Mouse (Mus musculus) myocyte (in vitro differentiated cells): ENCODE measurements around the gene Efcab11.

Experiments used
- CEBPB ChIP-seq: IDR thresholded peaks from 2 replicates; pipeline ENCODE4 v1.6.1; 2011; ENCODE audit warnings: mild to moderate bottlenecking, moderate library complexity; ENCODE audit not compliant: poor library complexity, insufficient read depth, severe bottlenecking
- MAX ChIP-seq: IDR thresholded peaks from one replicate; pipeline ENCODE4 v1.6.1; 2011; ENCODE audit warnings: low read depth, mild to moderate bottlenecking, control low read depth
- MYOG ChIP-seq, 3 experiments: IDR thresholded peaks; one replicate each; pipeline ENCODE4 v1.6.1; 2011; ENCODE audit warnings: control low read depth in 2 of 3, low read depth in 2 of 3, mild to moderate bottlenecking in 2 of 3; ENCODE audit not compliant: insufficient read length in 2 of 3, control insufficient read depth in 1 of 3, insufficient read depth in 1 of 3
- POLR2A ChIP-seq: IDR thresholded peaks from one replicate; pipeline ENCODE4 v1.6.1; 2011; ENCODE audit warnings: low read depth, mild to moderate bottlenecking, control low read depth, moderate library complexity; ENCODE audit not compliant: insufficient read length
- POLR2AphosphoS2 ChIP-seq: IDR thresholded peaks from one replicate; pipeline ENCODE4 v1.6.1; 2011; ENCODE audit warnings: low read depth, control low read depth; ENCODE audit not compliant: insufficient read length
- REST ChIP-seq: IDR thresholded peaks from one replicate; pipeline ENCODE4 v1.6.1; 2011; ENCODE audit warnings: mild to moderate bottlenecking, control low read depth, moderate library complexity; ENCODE audit not compliant: insufficient read depth, insufficient read length
- TCF12 ChIP-seq: IDR thresholded peaks from one replicate; pipeline ENCODE4 v1.6.1; 2011; ENCODE audit warnings: mild to moderate bottlenecking, control low read depth; ENCODE audit not compliant: poor library complexity, insufficient read depth, severe bottlenecking
- TCF3 ChIP-seq: IDR thresholded peaks from one replicate; pipeline ENCODE4 v1.6.1; 2011; ENCODE audit warnings: low read depth, control low read depth; ENCODE audit not compliant: insufficient read length
- USF1 ChIP-seq: IDR thresholded peaks from one replicate; pipeline ENCODE4 v1.6.1; 2011; ENCODE audit warnings: low read depth, mild to moderate bottlenecking, control low read depth, moderate library complexity

DNA sequence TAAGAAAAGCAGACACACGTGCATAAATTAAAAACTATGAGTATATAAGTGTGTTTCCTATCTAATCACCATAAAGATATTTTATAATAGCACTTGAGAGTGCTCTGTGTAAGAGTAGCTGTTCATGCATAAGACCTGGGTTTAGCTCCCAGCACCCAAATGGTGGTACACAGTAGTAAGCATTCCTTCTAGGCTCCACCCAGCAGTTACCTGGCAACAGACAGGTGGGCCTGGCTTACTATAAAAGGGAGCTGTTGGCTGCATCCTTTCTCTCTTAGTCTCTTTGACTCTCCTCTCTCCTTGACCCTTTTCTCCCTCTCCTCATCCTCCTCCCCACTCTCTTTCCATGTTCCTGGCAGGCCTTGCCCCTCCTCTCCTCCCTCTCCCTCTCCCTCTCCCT, 15.4 kb downstream of the Efcab11 start:
- TF ChIP-seq POLR2A (no peak), USF1 (no peak), POLR2AphosphoS2 (no peak), CEBPB (no peak), MYOG (IDR thresholded peaks at IDR 0.05; ENCODE audit: control insufficient read depth in 1 of 3, insufficient read depth in 1 of 3, insufficient read length in 2 of 3, low read depth in 2 of 3) (no peak), REST (no peak), MAX (no peak), TCF12 (no peak), TCF3 (no peak)
